Mouse (Mus musculus) midbrain, embryonic 15.5 days (tissue): ENCODE results near the gene Slc13a4. TPM values are rescaled to one million over a fixed set of nuclear protein-coding genes. Genes with fewer than 3 reads are reported as not detected.
A peak's percentile ranks its signal among the peaks of the same experiment; 100 is the strongest.

Experiments used
- ATAC-seq: fragments of 200-750 bp; cut with Nextera tagmentation; replicated peaks from 2 replicates; pipeline ENCODE4 v1.8.0; 2017; ENCODE audit warnings: moderate TSS enrichment
- H3K27ac ChIP-seq: fragments of 300-500 bp; sonication (generic); 2 replicates; pipeline ENCODE4 v1.5.1; 2015; ENCODE audit warnings: mild to moderate bottlenecking, inconsistent platforms
- H3K27me3 ChIP-seq: fragments of 300-500 bp; sonication (generic); replicated peaks from 2 replicates; pipeline ENCODE4 v1.6.1; 2015; ENCODE audit warnings: inconsistent platforms
- H3K36me3 ChIP-seq: fragments of 300-500 bp; sonication (generic); replicated peaks from 2 replicates; pipeline ENCODE4 v1.6.1; 2015; ENCODE audit warnings: inconsistent platforms
- H3K4me1 ChIP-seq: fragments of 300-500 bp; sonication (generic); 2 replicates; pipeline ENCODE4 v1.6.1; 2015; ENCODE audit warnings: inconsistent platforms
- H3K4me2 ChIP-seq: fragments of 300-500 bp; sonication (generic); 2 replicates; pipeline ENCODE4 v1.6.1; 2015; ENCODE audit warnings: inconsistent platforms, mild to moderate bottlenecking, moderate library complexity
- H3K4me3 ChIP-seq: fragments of 300-500 bp; sonication (generic); 2 replicates; pipeline ENCODE4 v1.5.1; 2015; ENCODE audit warnings: mild to moderate bottlenecking, inconsistent platforms
- H3K9ac ChIP-seq: fragments of 300-500 bp; sonication (generic); 2 replicates; pipeline ENCODE4 v1.6.1; 2015; ENCODE audit warnings: mild to moderate bottlenecking, inconsistent platforms
- H3K9me3 ChIP-seq: fragments of 300-500 bp; sonication (generic); 2 replicates; pipeline ENCODE4 v1.6.1; 2016; ENCODE audit warnings: inconsistent platforms
- WGBS: fragments of 180-500 bp; shearing (Covaris S2); methylation state at CpG from one replicate; pipeline ENCODE4 v1.1.7; 2015; ENCODE audit warnings: mixed read lengths; 5-methylcytosine and 5-hydroxymethylcytosine counted together
- polyA plus RNA-seq: library from polyadenylated mRNA; unstranded; fragments of >200 nt; fragmentation: Nextera tagmentation; extraction: Ambion mirVana; gene quantifications from 2 replicates; pipeline ENCODE4 v1.2.1, GENCODE M21; 2015

The Slc13a4 gene
- polyA plus RNA-seq, 1 experiment from 2014 or later = 11.2 TPM

- H3K9ac ChIP-seq = peak overlapping the region; percentile 62
- H3K4me2 ChIP-seq = peak overlapping the region; percentile 52
- peak overlapping the region; percentile 73 for H3K4me3 ChIP-seq
- peak; percentile 91 for ATAC-seq
- no peaks in the 10 kb centered on the region for H3K27me3 ChIP-seq
- H3K4me1 ChIP-seq = peaks cover 33% of the 10 kb centered on the region
- H3K36me3 ChIP-seq = no peaks in the 10 kb centered on the region
- WGBS = under 1% methylated on average over 58 of the region's 60 CpGs
- peak overlapping the region; percentile 70 for H3K27ac ChIP-seq
- no peaks in the 10 kb centered on the region for H3K9me3 ChIP-seq
These were observed 55.2 kb downstream of the Slc13a4 start for GRCm38 (mm10) chr6:35252477-35253346.

GRCm38 (mm10) chr6:35251807-35252476, 56.0 kb downstream of the Slc13a4 start:
- 64% methylated on average over 17 of the region's 17 CpGs for WGBS
- peak; percentile 34 for ATAC-seq
- Histone ChIP-seq H3K27ac (no peak overlapping the region), H3K9ac (peak overlapping the region; percentile 16; the same call in 1 of the 2 replicates), H3K27me3 (no peaks in the 10 kb centered on the region), H3K4me1 (peaks cover 33% of the 10 kb centered on the region), H3K4me2 (peak overlapping the region; percentile 52), H3K4me3 (peak overlapping the region; percentile 73), H3K9me3 (no peaks in the 10 kb centered on the region), H3K36me3 (no peaks in the 10 kb centered on the region)

- Histone ChIP-seq H3K4me3 (no peak overlapping the region), H3K9me3 (no peaks in the 10 kb centered on the region), H3K4me2 (no peak overlapping the region), H3K9ac (no peak overlapping the region), H3K27ac (no peak overlapping the region), H3K27me3 (no peaks in the 10 kb centered on the region), H3K36me3 (peaks cover 40% of the 10 kb centered on the region), H3K4me1 (no peaks in the 10 kb centered on the region)
- ATAC-seq = no peak
- 49% methylated on average over 5 of the region's 5 CpGs for WGBS
These were observed 62.8 kb downstream of the Slc13a4 start for GRCm38 (mm10) chr6:35245086-35245485.

GRCm38 (mm10) chr6:35243989-35244388, 63.9 kb downstream of the Slc13a4 start:
- no peaks in the 10 kb centered on the region for H3K27me3 ChIP-seq

GRCm38 (mm10) chr6:35243252-35243651, 64.7 kb downstream of the Slc13a4 start:
- no peak for ATAC-seq
- H3K4me2 ChIP-seq = no peak overlapping the region
- no peak overlapping the region for H3K9ac ChIP-seq
- H3K4me3 ChIP-seq = no peak overlapping the region
- H3K4me1 ChIP-seq = no peaks in the 10 kb centered on the region
- H3K27me3 ChIP-seq = no peaks in the 10 kb centered on the region
- 98% methylated on average over 4 of the region's 4 CpGs for WGBS
- peaks cover 46% of the 10 kb centered on the region for H3K36me3 ChIP-seq
- H3K9me3 ChIP-seq = no peaks in the 10 kb centered on the region
- no peak overlapping the region for H3K27ac ChIP-seq

More at GRCm38 (mm10) chr6:35243989-35244388, 63.9 kb downstream of the Slc13a4 start:
- WGBS = 84% methylated on average over 9 of the region's 9 CpGs
- H3K9me3 ChIP-seq = no peaks in the 10 kb centered on the region
- no peak overlapping the region for H3K27ac ChIP-seq
- no peaks in the 10 kb centered on the region for H3K4me1 ChIP-seq
- no peak overlapping the region for H3K4me2 ChIP-seq
- H3K4me3 ChIP-seq = no peak overlapping the region
- no peak overlapping the region for H3K9ac ChIP-seq
- peaks cover 44% of the 10 kb centered on the region for H3K36me3 ChIP-seq
- ATAC-seq = no peak

GRCm38 (mm10) chr6:35236108-35236785, 71.7 kb downstream of the Slc13a4 start:
- Histone ChIP-seq H3K27ac (no peak overlapping the region), H3K9me3 (no peaks in the 10 kb centered on the region), H3K9ac (no peak overlapping the region), H3K36me3 (peaks cover 48% of the 10 kb centered on the region), H3K4me3 (no peak overlapping the region), H3K4me1 (no peaks in the 10 kb centered on the region), H3K4me2 (no peak overlapping the region), H3K27me3 (no peaks in the 10 kb centered on the region)
- no peak for ATAC-seq
- 73% methylated on average over 9 of the region's 9 CpGs for WGBS

- 99% methylated on average over 1 of the region's 1 CpGs for WGBS
- no peak overlapping the region for H3K4me2 ChIP-seq
These were observed 78.5 kb downstream of the Slc13a4 start for GRCm38 (mm10) chr6:35229415-35229814.

GRCm38 (mm10) chr6:35225696-35226095, 82.2 kb downstream of the Slc13a4 start:
- Histone ChIP-seq H3K4me3 (no peak overlapping the region), H3K4me2 (no peak overlapping the region), H3K4me1 (no peaks in the 10 kb centered on the region), H3K27me3 (no peaks in the 10 kb centered on the region), H3K9ac (no peak overlapping the region), H3K27ac (no peak overlapping the region), H3K36me3 (peaks cover 35% of the 10 kb centered on the region), H3K9me3 (no peaks in the 10 kb centered on the region)
- no peak for ATAC-seq
- WGBS = 86% methylated on average over 4 of the region's 4 CpGs

More at GRCm38 (mm10) chr6:35229415-35229814, 78.5 kb downstream of the Slc13a4 start:
- H3K9me3 ChIP-seq = no peaks in the 10 kb centered on the region
- no peak overlapping the region for H3K4me3 ChIP-seq
- no peak for ATAC-seq
- peaks cover 46% of the 10 kb centered on the region for H3K36me3 ChIP-seq
- H3K9ac ChIP-seq = no peak overlapping the region
- H3K27me3 ChIP-seq = no peaks in the 10 kb centered on the region
- H3K4me1 ChIP-seq = no peaks in the 10 kb centered on the region
- H3K27ac ChIP-seq = no peak overlapping the region

Other genes with a start within 250 kb of the Slc13a4 start
- gene Cnot4, start 174.4 kb downstream of the Slc13a4 start, polyA plus RNA-seq = 34.7 and 35.2 TPM in 2 replicates
- gene Nup205, start 130.7 kb downstream of the Slc13a4 start, polyA plus RNA-seq = 23.1 and 23.6 TPM in 2 replicates
- gene Fam180a, start 18.0 kb upstream of the Slc13a4 start, polyA plus RNA-seq = 1.7 and 2.5 TPM in 2 replicates
- 207 and 212 TPM in 2 replicates for gene Mtpn, start 231.8 kb upstream of the Slc13a4 start, polyA plus RNA-seq